10 mouse cellular contexts compared by ENCODE assay signal in genomic region chr3:98353892-98354291, GRCm38 (mm10). TPM values are rescaled to one million over a fixed set of nuclear protein-coding genes. Genes with fewer than 3 reads are reported as not detected.
DNase-seq lines count a peak whose midpoint lies in the region; ATAC-seq and TF ChIP-seq lines count a peak whose summit lies in the region.
"Had no signal": no experiment of that assay in that cellular context is flagged by ENCODE, and none has a peak within 500 bp of the region (broad histone marks: within the 10 kb centered on the region; RNA-seq: fewer than 3 reads in every experiment).

No protein-coding gene starts in this region.

- no peak overlapping the region for H3K27ac ChIP-seq in liver, embryonic 14.5 days
- H3K27ac ChIP-seq: heart, embryonic 15.5 days; neural tube, embryonic 13.5 days had no signal

- H3K9ac ChIP-seq in liver, embryonic 14.5 days (replicated peaks): no peak overlapping the region
- H3K9ac ChIP-seq: heart, embryonic 15.5 days; neural tube, embryonic 13.5 days had no signal

- DNase-seq in cerebellum, adult 18-20 months: peak; percentile 67 to 70
- no peak for DNase-seq in cerebellum, adult 11-12 months
- peak; percentile 92 for DNase-seq in 3T3-L1 (ENCODE audit: low read depth, low spot score)
- peak; percentile 80 for DNase-seq in adrenal gland, postnatal 10 days
- peak; percentile 26 for DNase-seq in fibroblast of lung, adult 2 months (ENCODE audit: low read depth)
- peak; percentile 84 for DNase-seq in kidney, adult 9 months
- peak in 1 of 3 experiments; percentile 17 for DNase-seq in liver, embryonic 14.5 days (ENCODE audit: low read depth in 3 of 3, low spot score in 3 of 3)
- peak; percentile 88 for DNase-seq in right cerebral cortex, postnatal 14 days

- TF ChIP-seq EP300 in liver, embryonic 14.5 days (IDR thresholded peaks at IDR 0.05; ENCODE audit: low read depth): no peak

- H3K27me3 ChIP-seq in liver, embryonic 14.5 days (ENCODE audit: control insufficient read depth, insufficient read depth, low read length): no peaks in the 10 kb centered on the region
- H3K27me3 ChIP-seq: heart, embryonic 15.5 days; neural tube, embryonic 13.5 days had no signal

- peak; percentile 36; the same call in 1 of the 2 replicates for TF ChIP-seq CTCF in liver, embryonic 14.5 days (IDR thresholded peaks at IDR 0.05; ENCODE audit: low read depth)

- 28% methylated on average over 7 of the region's 7 CpGs for WGBS in liver, embryonic 14.5 days (ENCODE audit: insufficient replicate concordance)

- H3K9me3 ChIP-seq in liver, embryonic 14.5 days (ENCODE audit: control insufficient read depth, low read length): no peaks in the 10 kb centered on the region
- H3K9me3 ChIP-seq: heart, embryonic 15.5 days; neural tube, embryonic 13.5 days had no signal

- no peaks in the 10 kb centered on the region for H3K4me1 ChIP-seq in liver, embryonic 14.5 days (replicated peaks; ENCODE audit: control insufficient read depth in 2 of 2, insufficient read depth in 2 of 2, low read length in 1 of 2)

- no peak overlapping the region for H3K4me2 ChIP-seq in liver, embryonic 14.5 days (ENCODE audit: low read depth)
- H3K4me2 ChIP-seq: heart, embryonic 15.5 days; neural tube, embryonic 13.5 days had no signal

- no peak for ATAC-seq in liver, embryonic 14.5 days (ENCODE audit: insufficient read depth)

- no peaks in the 10 kb centered on the region for H3K36me3 ChIP-seq in liver, embryonic 14.5 days (replicated peaks; ENCODE audit: control insufficient read depth, insufficient read depth, low read depth)
- H3K36me3 ChIP-seq: heart, embryonic 15.5 days; neural tube, embryonic 13.5 days had no signal

- no peak overlapping the region for H3K4me3 ChIP-seq in liver, embryonic 14.5 days (ENCODE audit: insufficient read depth in 1 of 2, low read depth in 2 of 2, low read length in 2 of 2)
- H3K4me3 ChIP-seq: heart, embryonic 15.5 days; neural tube, embryonic 13.5 days had no signal

RNA-seq across cellular contexts. Expression of gene Phgdh, which starts 14.1 kb away (rescaled TPM):
- 10 to 100 TPM; 32.4 to 33.0 TPM for total RNA-seq in adrenal gland, postnatal 10 days (2021)
- polyA plus RNA-seq in liver, embryonic 14.5 days (2012; rRNA removed): 114 and 121 TPM in 2 replicates
- 207 and 218 TPM in 2 replicates for polyA plus RNA-seq in liver, embryonic 14.5 days (2014; fragmentation: Nextera tagmentation; extraction: Ambion mirVana)

RNA-seq across cellular contexts. Expression of gene Zfp697, which starts 28.4 kb away (rescaled TPM):
- 1 to 10 TPM; 3.0 to 3.8 TPM for total RNA-seq in adrenal gland, postnatal 10 days (2021)
- polyA plus RNA-seq in liver, embryonic 14.5 days (2012; rRNA removed): 1.4 and 1.7 TPM in 2 replicates
- polyA plus RNA-seq in liver, embryonic 14.5 days (2014; fragmentation: Nextera tagmentation; extraction: Ambion mirVana): 1.6 and 2.4 TPM in 2 replicates
